Mouse (Mus musculus): Measurements from ENCODE around the gene Dnali1. TPM values are rescaled to one million over a fixed set of nuclear protein-coding genes. Genes with fewer than 3 reads are reported as not detected.

Dnali1 gene
- polyA plus RNA-seq, 1 experiment from 2014 or later = 0.10 TPM

DNA sequence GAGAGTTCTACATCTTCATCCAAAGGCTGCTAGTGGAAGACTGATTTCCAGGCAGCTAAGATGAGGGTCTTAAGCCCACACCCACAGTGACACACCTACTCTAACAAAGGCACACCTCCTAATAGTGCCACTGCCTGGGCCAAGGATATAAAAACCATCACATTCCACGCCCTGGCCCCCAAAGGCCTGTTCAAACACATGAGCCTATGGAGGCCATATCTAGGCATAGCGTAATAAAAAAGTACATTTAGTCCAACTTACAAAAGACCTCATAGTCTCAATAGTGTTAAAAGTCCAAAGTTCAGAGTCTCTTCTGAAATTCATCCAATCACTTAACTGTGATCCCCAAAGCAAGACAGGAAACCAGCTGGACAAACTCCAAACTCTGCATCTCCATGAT is 13.2 kb upstream of the Dnali1 start:
- Histone ChIP-seq H3K4me3 (no peak overlapping the region), H3K4me1 (peaks cover 10% of the 10 kb centered on the region), H3K36me3 (peaks cover 69% of the 10 kb centered on the region), H3K4me2 (no peak overlapping the region), H3K9me3 (replicated peaks) (no peaks in the 10 kb centered on the region), H3K27ac (no peak overlapping the region), H3K27me3 (replicated peaks) (no peaks in the 10 kb centered on the region), H3K9ac (no peak overlapping the region)
- no peak for ATAC-seq
- 77% methylated on average over 2 of the region's 2 CpGs for WGBS (ENCODE audit: insufficient replicate concordance)

DNA sequence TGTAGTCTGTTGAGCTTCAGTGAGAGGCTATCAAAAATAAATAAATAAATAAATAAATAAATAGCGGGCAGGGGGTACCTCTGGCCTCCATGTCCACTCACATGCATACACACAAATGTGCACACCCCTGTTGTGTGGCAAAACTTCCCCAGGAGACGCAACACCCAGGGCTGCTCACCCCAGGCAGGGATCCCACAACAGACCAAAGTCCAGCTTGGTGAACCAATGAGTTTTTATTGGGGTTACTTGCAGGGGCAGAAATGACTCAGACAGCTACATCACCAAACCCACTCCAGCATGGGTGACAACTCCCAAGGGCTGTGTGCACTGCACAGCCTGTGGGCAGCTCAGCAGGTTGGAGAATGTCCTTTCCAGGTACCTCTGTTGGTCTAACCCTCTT is 12.2 kb upstream of the Dnali1 start:
- H3K27ac ChIP-seq = no peak overlapping the region
- ATAC-seq = 0 out of 2 replicates have a peak, but pooled peaks have one; percentile 27

GRCm38 (mm10) chr4:125066490-125067370 is 1.2 kb upstream of the Dnali1 start, which contains the start of gene Snip1:
TSS of gene Snip1 (plus strand) at chr4:125066672.
- Histone ChIP-seq H3K4me3 (peak within 1 kb of the TSS; percentile 96), H3K27ac (peak within 1 kb of the TSS; percentile 83), H3K4me1 (peaks cover 24% of the 10 kb centered on the region), H3K9me3 (replicated peaks) (no peaks in the 10 kb centered on the region), H3K36me3 (peaks cover 42% of the 10 kb centered on the region), H3K4me2 (peak within 1 kb of the TSS; percentile 93), H3K27me3 (replicated peaks) (peaks cover 11% of the 10 kb centered on the region; the same call in 1 of the 2 replicates), H3K9ac (peak within 1 kb of the TSS; percentile 89)
- peak; percentile 90 for ATAC-seq
- WGBS (ENCODE audit: insufficient replicate concordance) = under 1% methylated on average over 74 of the region's 78 CpGs

More for the DNA sequence above, 12.2 kb upstream of the Dnali1 start:
- Histone ChIP-seq H3K36me3 (peaks cover 79% of the 10 kb centered on the region), H3K9me3 (replicated peaks) (no peaks in the 10 kb centered on the region), H3K9ac (no peak overlapping the region), H3K4me1 (peaks cover 3% of the 10 kb centered on the region; the same call in 1 of the 2 replicates), H3K4me2 (no peak overlapping the region), H3K27me3 (replicated peaks) (no peaks in the 10 kb centered on the region), H3K4me3 (no peak overlapping the region)
- 80% methylated on average over 2 of the region's 2 CpGs for WGBS (ENCODE audit: insufficient replicate concordance)

DNA sequence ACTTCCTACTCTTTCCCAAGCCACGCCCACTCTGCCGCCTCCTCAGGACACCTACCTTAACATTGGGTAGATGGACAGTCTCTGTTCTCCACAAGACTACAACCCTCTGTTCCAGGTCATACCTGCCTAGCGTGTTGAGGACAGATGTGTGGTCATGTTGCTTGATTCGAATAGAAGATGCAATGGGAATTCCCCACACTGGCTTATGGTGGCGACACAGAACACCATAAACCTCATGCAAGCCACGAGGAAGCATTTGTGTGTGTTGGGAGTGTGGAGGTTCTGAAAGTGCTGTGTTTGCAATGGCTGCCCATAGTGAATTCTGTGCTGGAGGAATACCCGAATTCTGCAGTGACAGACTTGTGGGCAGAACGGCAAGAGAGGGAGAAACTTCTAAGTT is 1.7 kb downstream of the Dnali1 start:
- Histone ChIP-seq H3K9ac (no peak overlapping the region), H3K4me2 (no peak overlapping the region), H3K27me3 (replicated peaks) (peaks cover 11% of the 10 kb centered on the region; the same call in 1 of the 2 replicates), H3K9me3 (replicated peaks) (no peaks in the 10 kb centered on the region), H3K27ac (no peak overlapping the region), H3K4me1 (peaks cover 30% of the 10 kb centered on the region), H3K36me3 (peaks cover 13% of the 10 kb centered on the region), H3K4me3 (no peak overlapping the region)
- no peak for ATAC-seq
- WGBS (ENCODE audit: insufficient replicate concordance) = 53% methylated on average over 8 of the region's 8 CpGs

DNA sequence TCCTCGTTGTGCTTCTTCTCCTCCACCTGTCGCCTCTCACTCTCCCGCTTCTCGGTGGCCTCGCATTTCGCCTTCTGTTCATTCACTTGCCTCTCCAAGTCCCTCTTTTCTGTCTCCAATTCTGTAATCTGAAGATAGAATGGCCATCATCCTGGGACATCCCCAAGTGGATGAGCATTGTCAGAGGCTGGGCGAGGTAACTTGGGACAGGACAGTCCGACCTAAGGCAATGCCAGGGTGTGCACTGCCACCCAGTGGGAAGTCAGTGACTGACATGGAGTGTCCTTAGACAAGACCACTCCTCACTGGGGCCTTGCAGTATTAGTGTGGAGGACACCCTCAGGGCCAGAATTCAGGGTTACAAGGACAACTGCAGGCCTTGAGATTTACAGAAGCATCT is 6.5 kb downstream of the Dnali1 start:
- peak; percentile 58 for ATAC-seq
- peaks cover 26% of the 10 kb centered on the region for H3K4me1 ChIP-seq
- no peak overlapping the region for H3K9ac ChIP-seq
- 8% methylated on average over 8 of the region's 8 CpGs for WGBS (ENCODE audit: insufficient replicate concordance)
- no peak overlapping the region for H3K27ac ChIP-seq
- H3K36me3 ChIP-seq = peaks cover 25% of the 10 kb centered on the region
- peak overlapping the region; percentile 42 for H3K4me2 ChIP-seq
- H3K27me3 ChIP-seq (replicated peaks) = no peaks in the 10 kb centered on the region
- no peaks in the 10 kb centered on the region for H3K9me3 ChIP-seq (replicated peaks)
- peak overlapping the region; percentile 4; the same call in 1 of the 2 replicates for H3K4me3 ChIP-seq

- peaks cover 26% of the 10 kb centered on the region for H3K4me1 ChIP-seq
- no peak for ATAC-seq
- no peak overlapping the region for H3K4me3 ChIP-seq
- H3K27ac ChIP-seq = no peak overlapping the region
- H3K9me3 ChIP-seq (replicated peaks) = no peaks in the 10 kb centered on the region
- no peaks in the 10 kb centered on the region for H3K27me3 ChIP-seq (replicated peaks)
- WGBS (ENCODE audit: insufficient replicate concordance) = 60% methylated on average over 5 of the region's 5 CpGs
- no peak overlapping the region for H3K9ac ChIP-seq
- H3K36me3 ChIP-seq = peaks cover 35% of the 10 kb centered on the region
- no peak overlapping the region for H3K4me2 ChIP-seq
These were observed 7.5 kb downstream of the Dnali1 start for GRCm38 (mm10) chr4:125058033-125058432.

GRCm38 (mm10) chr4:125057273-125057672 is 8.2 kb downstream of the Dnali1 start:
- Histone ChIP-seq H3K27ac (0 out of 2 replicates have a peak overlapping the region, but pooled peaks have one; percentile 7), H3K4me3 (no peak overlapping the region), H3K27me3 (replicated peaks) (no peaks in the 10 kb centered on the region), H3K4me2 (no peak overlapping the region), H3K4me1 (peaks cover 26% of the 10 kb centered on the region), H3K9me3 (replicated peaks) (no peaks in the 10 kb centered on the region), H3K9ac (no peak overlapping the region), H3K36me3 (peaks cover 43% of the 10 kb centered on the region)
- ATAC-seq = peak; percentile 25; the same call in 1 of the 2 replicates
- 20% methylated on average over 3 of the region's 3 CpGs for WGBS (ENCODE audit: insufficient replicate concordance)

GRCm38 (mm10) chr4:125056476-125056875 is 9.0 kb downstream of the Dnali1 start:
- WGBS (ENCODE audit: insufficient replicate concordance) = 88% methylated on average over 4 of the region's 4 CpGs

GRCm38 (mm10) chr4:125055385-125055784 is 10.1 kb downstream of the Dnali1 start:
- WGBS (ENCODE audit: insufficient replicate concordance) = 77% methylated on average over 9 of the region's 9 CpGs
- Histone ChIP-seq H3K27me3 (replicated peaks) (no peaks in the 10 kb centered on the region), H3K27ac (no peak overlapping the region), H3K4me3 (no peak overlapping the region), H3K4me2 (no peak overlapping the region), H3K36me3 (peaks cover 61% of the 10 kb centered on the region), H3K9me3 (replicated peaks) (no peaks in the 10 kb centered on the region), H3K4me1 (peaks cover 26% of the 10 kb centered on the region), H3K9ac (no peak overlapping the region)
- ATAC-seq = no peak

More at GRCm38 (mm10) chr4:125056476-125056875, 9.0 kb downstream of the Dnali1 start:
- Histone ChIP-seq H3K4me2 (no peak overlapping the region), H3K9ac (no peak overlapping the region), H3K27me3 (replicated peaks) (no peaks in the 10 kb centered on the region), H3K4me1 (peaks cover 26% of the 10 kb centered on the region), H3K27ac (no peak overlapping the region), H3K36me3 (peaks cover 51% of the 10 kb centered on the region), H3K9me3 (replicated peaks) (no peaks in the 10 kb centered on the region), H3K4me3 (no peak overlapping the region)
- ATAC-seq = no peak

GRCm38 (mm10) chr4:125044454-125044853 is 21.0 kb downstream of the Dnali1 start:
- WGBS (ENCODE audit: insufficient replicate concordance) = 80% methylated on average over 7 of the region's 7 CpGs
- no peaks in the 10 kb centered on the region for H3K27me3 ChIP-seq (replicated peaks)
- H3K27ac ChIP-seq = no peak overlapping the region
- peaks cover 10% of the 10 kb centered on the region for H3K4me1 ChIP-seq
- H3K36me3 ChIP-seq = peaks cover 98% of the 10 kb centered on the region
- ATAC-seq = no peak
- H3K4me3 ChIP-seq = no peak overlapping the region
- H3K4me2 ChIP-seq = no peak overlapping the region
- no peaks in the 10 kb centered on the region for H3K9me3 ChIP-seq (replicated peaks)
- H3K9ac ChIP-seq = no peak overlapping the region

DNA sequence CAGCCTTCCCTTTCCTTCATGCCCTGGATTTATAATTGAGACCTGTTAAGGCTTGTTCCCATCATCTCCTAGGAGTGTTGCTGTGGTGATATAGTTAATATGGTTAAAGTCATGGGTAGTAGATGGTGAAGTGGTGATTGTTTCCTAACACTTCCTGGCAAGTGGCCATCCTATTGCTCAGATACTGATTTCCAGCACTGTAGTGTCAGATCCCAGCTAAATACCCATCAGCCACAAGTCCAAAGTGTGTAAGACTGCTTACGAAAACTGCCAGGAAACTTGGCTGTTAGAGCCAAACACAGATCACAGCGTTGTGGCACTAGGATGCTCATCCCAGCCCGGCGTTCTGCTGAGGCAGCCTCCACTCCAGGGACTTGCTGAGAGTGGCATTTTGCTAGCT is 31.2 kb downstream of the Dnali1 start:
- no peak for ATAC-seq

DNA sequence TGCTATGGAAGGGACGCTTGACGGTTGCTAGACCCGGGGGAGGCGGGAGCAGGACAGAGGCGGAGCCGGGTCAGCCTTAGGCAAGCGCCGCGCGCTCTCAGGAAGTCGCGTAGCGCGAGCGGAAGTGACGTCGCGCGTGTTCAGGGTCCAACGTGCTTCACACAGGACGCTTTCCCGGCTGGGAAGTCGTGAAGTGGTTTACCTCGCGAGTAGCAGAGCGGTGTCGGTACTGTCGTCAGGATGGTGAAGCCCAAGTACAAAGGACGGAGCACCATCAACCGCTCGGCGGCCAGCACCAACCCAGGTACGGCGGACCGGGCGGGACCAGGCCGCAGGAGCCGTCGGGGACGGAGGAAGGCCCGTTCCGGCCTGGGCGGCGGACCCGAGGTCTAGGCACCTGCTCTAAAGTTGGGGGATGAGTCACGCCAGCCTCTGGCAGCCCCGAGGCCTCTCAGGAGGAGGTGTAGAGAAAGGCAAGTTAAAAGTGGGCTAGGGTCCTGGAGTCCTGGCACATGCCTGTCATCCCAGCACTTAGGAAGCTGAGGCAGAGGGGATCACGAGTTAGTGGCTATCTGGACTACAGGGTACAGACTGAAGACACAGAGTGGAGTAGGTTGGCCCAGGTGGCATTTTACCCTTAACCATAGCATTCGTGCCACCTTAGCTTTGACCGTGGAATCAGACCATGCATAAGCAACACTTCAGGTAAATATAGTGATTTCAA is 35.5 kb downstream of the Dnali1 start:
- Histone ChIP-seq H3K27me3 (replicated peaks) (peaks cover 30% of the 10 kb centered on the region), H3K27ac (peak overlapping the region; percentile 73), H3K4me1 (peaks cover 34% of the 10 kb centered on the region), H3K4me2 (peak overlapping the region; percentile 80), H3K9ac (peak overlapping the region; percentile 84), H3K9me3 (replicated peaks) (no peaks in the 10 kb centered on the region), H3K4me3 (peak overlapping the region; percentile 91), H3K36me3 (peaks cover 26% of the 10 kb centered on the region)
- WGBS (ENCODE audit: insufficient replicate concordance) = under 1% methylated on average over 50 of the region's 50 CpGs
- ATAC-seq = peak; percentile 98

More for the DNA sequence above, 31.2 kb downstream of the Dnali1 start:
- Histone ChIP-seq H3K27me3 (replicated peaks) (no peaks in the 10 kb centered on the region), H3K4me1 (peaks cover 61% of the 10 kb centered on the region), H3K27ac (0 out of 2 replicates have a peak overlapping the region, but pooled peaks have one; percentile 30), H3K36me3 (peaks cover 66% of the 10 kb centered on the region), H3K4me3 (no peak overlapping the region), H3K4me2 (no peak overlapping the region), H3K9me3 (replicated peaks) (no peaks in the 10 kb centered on the region), H3K9ac (no peak overlapping the region)
- 86% methylated on average over 4 of the region's 4 CpGs for WGBS (ENCODE audit: insufficient replicate concordance)

Measured in liver, embryonic 12.5 days (tissue).